Mouse (Mus musculus) ES-E14 (cell line): ENCODE measurements around the gene Madcam1.

Experiments
- MAFK ChIP-seq: IDR thresholded peaks from 2 replicates; pipeline ENCODE4 v1.6.1; 2014; ENCODE audit warnings: mild to moderate bottlenecking, low read depth, low read length, inconsistent platforms; ENCODE audit not compliant: insufficient read depth
- ZC3H11A ChIP-seq: IDR thresholded peaks from 2 replicates; pipeline ENCODE4 v1.6.1; 2012; ENCODE audit warnings: low read depth, mild to moderate bottlenecking, inconsistent platforms, low read length, borderline replicate concordance
- ZNF384 ChIP-seq: IDR thresholded peaks from 2 replicates; pipeline ENCODE4 v1.6.1; 2012; ENCODE audit warnings: low read depth, low read length, inconsistent platforms

DNA sequence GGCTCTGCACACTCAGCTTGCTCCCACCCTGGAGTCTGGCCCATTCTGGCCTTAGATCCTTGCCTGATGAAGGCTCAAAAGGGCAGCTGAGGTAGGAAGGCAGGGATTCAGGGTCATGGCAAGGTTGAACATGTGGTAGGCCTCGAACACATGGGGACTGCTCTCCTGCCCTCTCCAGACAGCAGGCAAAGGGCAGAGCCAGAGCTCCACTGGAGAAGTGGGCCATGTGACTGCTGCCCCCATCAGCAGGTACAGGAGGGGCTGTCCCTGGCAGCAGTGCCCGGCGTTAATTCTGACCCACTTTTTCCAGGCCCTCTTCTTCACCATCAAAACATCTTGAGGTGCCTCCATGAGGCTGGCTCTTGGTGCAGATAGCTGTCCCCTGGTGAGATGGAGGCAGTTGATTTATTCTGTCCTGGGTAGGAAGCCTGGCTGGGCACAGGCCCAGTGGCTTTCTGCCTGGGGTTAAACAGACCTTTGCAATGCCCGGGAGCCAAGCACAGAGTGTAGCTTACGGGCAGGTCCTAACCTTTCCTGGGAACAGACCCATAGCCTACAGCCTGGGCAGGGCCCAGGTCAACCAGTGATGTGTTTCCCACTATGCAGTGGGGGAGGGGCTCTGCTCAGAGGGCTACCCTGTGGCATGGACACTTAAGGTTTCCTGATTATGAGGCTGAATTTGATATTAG is 42.2 kb downstream of the Madcam1 start:
- TF ChIP-seq MAFK (no peak), ZC3H11A (no peak), ZNF384 (no peak)
